Mouse (Mus musculus) MEL (cell line): Measurements from ENCODE around the gene Clint1. TPM values are rescaled to one million over a fixed set of nuclear protein-coding genes. Genes with fewer than 3 reads are reported as not detected.

Experiments used
- DNase-seq: peaks from one replicate; pipeline ENCODE4 v3.0.0; 2011; ENCODE audit warnings: low read depth, low spot score
- H3K27ac ChIP-seq: 2 replicates; pipeline ENCODE4 v1.5.1; 2012; ENCODE audit warnings: low read depth, mild to moderate bottlenecking, control low read depth, low read length, moderate library complexity; ENCODE audit not compliant: control insufficient read depth
- H3K27me3 ChIP-seq, 2 experiments: fragments of 150-350 bp in 1 of 2; sonication (generic) in 1 of 2; 2 replicates each; pipeline ENCODE4 v1.6.1; 2012; ENCODE audit warnings: low read length in 2 of 2, mild to moderate bottlenecking in 2 of 2, improper control_type of control experiment in 1 of 2, moderate library complexity in 1 of 2; ENCODE audit not compliant: insufficient read depth in 2 of 2, control insufficient read depth in 1 of 2
- H3K36me3 ChIP-seq, 2 experiments: 2 replicates each; pipeline ENCODE4 v1.6.1; 2012 to 2014; ENCODE audit warnings: low read length in 2 of 2, improper control_type of control experiment in 1 of 2, inconsistent platforms in 1 of 2, mild to moderate bottlenecking in 1 of 2; ENCODE audit not compliant: insufficient read depth in 2 of 2, control insufficient read depth in 1 of 2
- H3K4me1 ChIP-seq, 2 experiments: fragments of 150-350 bp in 1 of 2; sonication (generic) in 1 of 2; 2 replicates each; pipeline ENCODE4 v1.6.1; 2012; ENCODE audit warnings: low read length in 2 of 2, improper control_type of control experiment in 1 of 2, mild to moderate bottlenecking in 1 of 2; ENCODE audit not compliant: insufficient read depth in 2 of 2, control insufficient read depth in 1 of 2
- H3K4me3 ChIP-seq, 2 experiments: fragments of 150-350 bp in 1 of 2; sonication (generic) in 1 of 2; 2 replicates each; pipeline ENCODE4 v1.5.1; 2012; ENCODE audit warnings: low read depth in 2 of 2, low read length in 2 of 2, mild to moderate bottlenecking in 2 of 2, moderate library complexity in 2 of 2, control low read depth in 1 of 2, improper control_type of control experiment in 1 of 2; ENCODE audit not compliant: control insufficient read depth in 1 of 2, insufficient read depth in 1 of 2
- H3K79me2 ChIP-seq: 2 replicates; pipeline ENCODE4 v1.6.1; 2012; ENCODE audit warnings: mild to moderate bottlenecking, low read length, moderate library complexity; ENCODE audit not compliant: control insufficient read depth, poor library complexity, insufficient read depth
- H3K9ac ChIP-seq: 2 replicates; pipeline ENCODE4 v1.6.1; 2012; ENCODE audit warnings: low read depth, mild to moderate bottlenecking, control low read depth, low read length, moderate library complexity; ENCODE audit not compliant: control insufficient read depth, poor library complexity, severe bottlenecking
- H3K9me3 ChIP-seq: fragments of 150-350 bp; sonication (generic); replicated peaks from 2 replicates; pipeline ENCODE4 v1.6.1; 2012; ENCODE audit warnings: mild to moderate bottlenecking, low read length, improper control_type of control experiment, moderate library complexity; ENCODE audit not compliant: insufficient read depth
- GABPA ChIP-seq: IDR thresholded peaks from 2 replicates; pipeline ENCODE4 v1.6.1; 2012; ENCODE audit warnings: low read depth, mild to moderate bottlenecking, inconsistent platforms, low read length, improper control_type of control experiment, moderate library complexity
- HCFC1 ChIP-seq: IDR thresholded peaks from 2 replicates; pipeline ENCODE4 v1.6.1; 2012; ENCODE audit warnings: low read depth, mild to moderate bottlenecking, inconsistent platforms, low read length, improper control_type of control experiment, moderate library complexity
- NELFE ChIP-seq: IDR thresholded peaks from 2 replicates; pipeline ENCODE4 v1.6.1; 2011; ENCODE audit warnings: low read depth, low read length, improper control_type of control experiment
- POLR2A ChIP-seq, 2 experiments: IDR thresholded peaks; 2 replicates each; pipeline ENCODE4 v1.6.1; 2011 to 2012; ENCODE audit warnings: low read length in 2 of 2, mild to moderate bottlenecking in 2 of 2, control low read depth in 1 of 2, improper control_type of control experiment in 1 of 2, low read depth in 1 of 2, moderate library complexity in 1 of 2; ENCODE audit not compliant: control insufficient read depth in 1 of 2, insufficient read depth in 1 of 2, poor library complexity in 1 of 2
- POLR2AphosphoS2 ChIP-seq: IDR thresholded peaks from 2 replicates; pipeline ENCODE4 v1.6.1; 2011; ENCODE audit warnings: low read length, improper control_type of control experiment
- POLR2AphosphoS5 ChIP-seq: IDR thresholded peaks from 2 replicates; pipeline ENCODE4 v1.6.1; 2012; ENCODE audit warnings: low read depth, borderline replicate concordance, mild to moderate bottlenecking, inconsistent platforms, low read length, moderate library complexity, mixed read lengths
- RAD21 ChIP-seq: IDR thresholded peaks from 2 replicates; pipeline ENCODE4 v1.6.1; 2011; ENCODE audit warnings: mild to moderate bottlenecking, low read depth, low read length, improper control_type of control experiment
- SMC3 ChIP-seq: IDR thresholded peaks from 2 replicates; pipeline ENCODE4 v1.6.1; 2011; ENCODE audit warnings: low read depth, low read length, improper control_type of control experiment
- TAL1 ChIP-seq: IDR thresholded peaks from 2 replicates; pipeline ENCODE4 v1.6.1; 2012; ENCODE audit warnings: mild to moderate bottlenecking, inconsistent platforms, low read length, moderate library complexity, mixed read lengths
- ZNF384 ChIP-seq: IDR thresholded peaks from 2 replicates; pipeline ENCODE4 v1.6.1; 2012; ENCODE audit warnings: low read depth, mild to moderate bottlenecking, inconsistent platforms, low read length, improper control_type of control experiment
- polyA plus RNA-seq, 2 experiments: library from polyadenylated mRNA; stranded (reverse) in 1 of 2; unstranded in 1 of 2; fragments of >175 nt in 1 of 2; fragments of >200 nt in 1 of 2; gene quantifications; 2 replicates each; pipeline versions ENCODE4 v1.2.1 to v1.2.4; 2012; ENCODE audit warnings: low replicate concordance in 2 of 2, low read depth in 1 of 2; ENCODE audit not compliant: insufficient read length in 2 of 2, insufficient read depth in 1 of 2, missing spikeins in 1 of 2
- total RNA-seq: library from RNA; depleted of rRNA; stranded (reverse); fragments of 300-350 nt; gene quantifications from 2 replicates; pipeline ENCODE4 v1.2.3, GENCODE M21; 2012

Clint1 gene
- total and polyA plus RNA-seq, 3 experiments = 58.5 to 184 (median 102) TPM

GRCm38 (mm10) chr11:45815603-45816002 lies 36.2 kb upstream of the Clint1 start:
- H3K4me1 ChIP-seq = 0 out of 4 replicates have a peak, but pooled peaks cover 0 to 2% of the 10 kb centered on the region in 2 experiments
- no peaks in the 10 kb centered on the region for H3K9me3 ChIP-seq
- TF ChIP-seq POLR2AphosphoS2 = peak; percentile 25; the same call in 1 of the 2 replicates
- no peak for TF ChIP-seq GABPA
- H3K27me3 ChIP-seq = no peaks in the 10 kb centered on the region
- no peak for DNase-seq
- no peak overlapping the region for H3K27ac ChIP-seq
- H3K36me3 ChIP-seq = peaks cover 0 to 2% of the 10 kb centered on the region in 2 experiments; a peak in 2 of 4 replicates
- H3K9ac ChIP-seq = no peak overlapping the region
- no peaks in the 10 kb centered on the region for H3K79me2 ChIP-seq
- H3K4me3 ChIP-seq = no peak overlapping the region

GRCm38 (mm10) chr11:45816712-45817111 lies 35.1 kb upstream of the Clint1 start:
- H3K27me3 ChIP-seq = no peaks in the 10 kb centered on the region
- no peaks in the 10 kb centered on the region for H3K79me2 ChIP-seq
- no peak overlapping the region for H3K9ac ChIP-seq
- no peaks in the 10 kb centered on the region for H3K9me3 ChIP-seq
- no peaks in the 10 kb centered on the region for H3K36me3 ChIP-seq
- TF ChIP-seq RAD21 = no peak
- no peak for TF ChIP-seq HCFC1
- TF ChIP-seq POLR2AphosphoS5 = no peak
- TF ChIP-seq POLR2AphosphoS2 = no peak; the same call in 1 of the 2 replicates
- TF ChIP-seq ZNF384 = no peak
- no peak for TF ChIP-seq POLR2A (IDR thresholded peaks at IDR 0.05; ENCODE audit: control insufficient read depth in 1 of 2, insufficient read depth in 1 of 2, low read depth in 1 of 2, low read length in 2 of 2, poor library complexity in 1 of 2)
- TF ChIP-seq, all 39 proteins: peak for 0
- Histone ChIP-seq H3K4me3 (no peak overlapping the region), H3K27ac (no peak overlapping the region), H3K4me1 (no peaks in the 10 kb centered on the region)
- DNase-seq = no peak

- TF ChIP-seq NELFE (no peak), HCFC1 (no peak), GABPA (no peak), SMC3 (no peak), POLR2A (IDR thresholded peaks at IDR 0.05; ENCODE audit: control insufficient read depth in 1 of 2, insufficient read depth in 1 of 2, low read depth in 1 of 2, low read length in 2 of 2, poor library complexity in 1 of 2) (no peak), TAL1 (no peak)
- Histone ChIP-seq H3K9ac (no peak overlapping the region), H3K27ac (no peak overlapping the region), H3K36me3 (no peaks in the 10 kb centered on the region), H3K9me3 (no peaks in the 10 kb centered on the region), H3K79me2 (no peaks in the 10 kb centered on the region), H3K4me3 (no peak overlapping the region), H3K4me1 (no peaks in the 10 kb centered on the region), H3K27me3 (no peaks in the 10 kb centered on the region)
- DNase-seq = no peak
Measured at GRCm38 (mm10) chr11:45817996-45818395, 33.9 kb upstream of the Clint1 start.
